Mouse (Mus musculus) bone marrow macrophage, adult 2 months (primary cell): Measurements from ENCODE around the gene Hist1h4j. TPM values are rescaled to one million over a fixed set of nuclear protein-coding genes. Genes with fewer than 3 reads are reported as not detected.

Source experiments
- H3K27ac ChIP-seq: 2 replicates; pipeline ENCODE4 v1.5.1; 2012; ENCODE audit warnings: low read depth, low read length; ENCODE audit not compliant: insufficient read depth
- H3K4me1 ChIP-seq: 2 replicates; pipeline ENCODE4 v1.6.1; 2012; ENCODE audit warnings: low read length; ENCODE audit not compliant: control insufficient read depth, insufficient read depth
- H3K4me3 ChIP-seq: 2 replicates; pipeline ENCODE4 v1.5.1; 2012; ENCODE audit warnings: mild to moderate bottlenecking, low read length, moderate library complexity; ENCODE audit not compliant: insufficient read depth
- CTCF ChIP-seq: IDR thresholded peaks from 2 replicates; pipeline ENCODE4 v1.5.1; 2012; ENCODE audit warnings: low read depth, mild to moderate bottlenecking, low read length, moderate library complexity
- POLR2A ChIP-seq: IDR thresholded peaks from 2 replicates; pipeline ENCODE4 v1.6.1; 2012; ENCODE audit warnings: mild to moderate bottlenecking, low read depth, low read length, borderline replicate concordance
- polyA plus RNA-seq: library from polyadenylated mRNA; stranded (reverse); fragments of >200 nt; gene quantifications from 2 replicates; pipeline ENCODE4 v1.2.4, GENCODE M21; 2012; ENCODE audit not compliant: missing spikeins, insufficient read depth, insufficient read length

Hist1h4j gene
- polyA plus RNA-seq, 1 experiment, result 1.8 TPM

DNA sequence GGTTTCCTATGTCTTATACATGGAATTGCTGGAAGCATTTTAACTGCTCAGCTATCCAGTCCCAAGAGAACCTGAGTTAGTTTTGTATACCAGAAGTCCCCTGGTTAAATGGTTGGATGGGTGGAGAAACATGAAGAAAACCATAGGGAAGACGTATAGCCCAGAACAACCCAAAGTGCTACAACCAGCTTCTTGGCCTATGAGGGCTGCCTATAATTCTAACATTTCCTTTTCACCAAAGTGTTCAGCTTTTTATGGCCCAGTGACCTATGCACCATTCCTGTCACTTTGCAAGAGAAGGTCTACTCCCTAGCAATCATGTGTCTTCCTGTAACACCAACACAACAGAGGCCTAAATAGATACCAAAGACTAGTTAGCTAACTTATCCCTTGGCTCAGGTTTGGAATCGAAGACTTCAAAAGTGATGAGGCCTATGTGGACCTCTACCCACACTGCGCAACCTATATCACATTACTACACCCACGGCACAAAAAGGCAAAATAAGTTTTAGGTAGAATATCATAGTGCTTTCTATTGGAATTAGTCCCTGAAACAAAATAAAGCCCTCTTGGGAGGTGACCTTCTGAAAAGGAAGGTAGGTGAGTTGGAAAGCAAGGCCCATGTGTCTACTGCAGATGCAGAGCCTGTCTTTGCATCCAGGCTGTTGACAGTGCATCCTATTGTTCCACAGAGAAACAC lies 16.3 kb upstream of the Hist1h4j start:
- TF ChIP-seq CTCF (no peak), POLR2A (no peak)
- peak overlapping the region; percentile 31 for H3K4me3 ChIP-seq
- peak overlapping the region; percentile 90 for H3K27ac ChIP-seq
- peaks cover 16% of the 10 kb centered on the region for H3K4me1 ChIP-seq

DNA sequence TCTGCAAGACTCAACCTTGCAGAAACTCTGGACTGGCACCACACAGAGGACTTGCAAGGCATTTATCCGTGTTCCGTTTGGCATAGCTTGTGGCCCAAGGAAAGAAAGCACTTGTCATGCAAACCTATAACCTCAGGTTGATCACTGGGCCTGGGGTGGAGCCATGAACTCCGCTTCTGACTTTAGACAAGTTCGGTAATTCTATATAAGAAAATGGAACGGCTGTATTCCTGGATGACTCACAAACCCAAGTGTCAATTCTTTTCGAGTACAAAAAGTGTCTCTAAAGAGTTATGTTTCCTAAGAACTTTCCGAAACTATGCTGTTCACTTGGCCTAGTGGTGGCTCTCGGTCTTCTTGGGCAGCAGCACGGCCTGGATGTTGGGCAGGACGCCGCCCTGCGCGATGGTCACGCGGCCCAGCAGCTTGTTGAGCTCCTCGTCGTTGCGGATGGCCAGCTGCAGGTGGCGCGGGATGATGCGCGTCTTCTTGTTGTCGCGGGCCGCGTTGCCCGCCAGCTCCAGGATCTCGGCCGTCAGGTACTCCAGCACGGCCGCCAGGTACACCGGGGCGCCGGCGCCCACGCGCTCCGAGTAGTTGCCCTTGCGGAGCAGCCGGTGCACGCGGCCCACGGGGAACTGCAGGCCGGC lies 13.6 kb upstream of the Hist1h4j start:
- Histone ChIP-seq H3K4me1 (peaks cover 18% of the 10 kb centered on the region), H3K4me3 (peak overlapping the region; percentile 44), H3K27ac (peak overlapping the region; percentile 91)

DNA sequence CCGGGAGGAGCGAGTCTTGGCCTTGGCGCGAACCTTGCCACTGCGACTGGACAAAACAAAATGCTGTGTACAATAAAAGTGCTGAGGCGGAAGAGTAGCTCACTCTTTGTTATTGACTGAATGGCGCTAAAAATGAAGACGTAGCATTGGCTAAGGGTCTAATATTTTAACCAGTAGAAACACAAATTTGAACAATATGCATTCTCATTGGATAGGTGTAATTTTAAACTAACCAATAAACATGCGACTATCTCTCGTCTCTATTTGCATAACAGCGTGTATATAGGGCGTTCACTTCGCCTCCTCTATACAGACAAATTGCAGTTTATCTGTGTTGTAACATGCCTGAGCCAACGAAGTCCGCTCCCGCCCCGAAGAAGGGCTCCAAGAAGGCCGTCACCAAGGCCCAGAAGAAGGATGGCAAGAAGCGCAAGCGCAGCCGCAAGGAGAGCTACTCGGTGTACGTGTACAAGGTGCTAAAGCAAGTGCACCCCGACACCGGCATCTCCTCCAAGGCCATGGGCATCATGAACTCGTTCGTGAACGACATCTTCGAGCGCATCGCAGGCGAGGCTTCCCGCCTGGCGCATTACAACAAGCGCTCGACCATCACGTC lies 13.0 kb upstream of the Hist1h4j start, which contains the start of gene Hist1h2bm:
Gene Hist1h2bm (plus strand): TSS at position 288 of the 616 bp plus-strand sequence.
- Histone ChIP-seq H3K4me1 (peaks cover 20% of the 10 kb centered on the region), H3K4me3 (peak within 1 kb of the TSS; percentile 49), H3K27ac (peak within 1 kb of the TSS; percentile 91)
- peak; percentile 35; the same call in 1 of the 2 replicates for TF ChIP-seq POLR2A

DNA sequence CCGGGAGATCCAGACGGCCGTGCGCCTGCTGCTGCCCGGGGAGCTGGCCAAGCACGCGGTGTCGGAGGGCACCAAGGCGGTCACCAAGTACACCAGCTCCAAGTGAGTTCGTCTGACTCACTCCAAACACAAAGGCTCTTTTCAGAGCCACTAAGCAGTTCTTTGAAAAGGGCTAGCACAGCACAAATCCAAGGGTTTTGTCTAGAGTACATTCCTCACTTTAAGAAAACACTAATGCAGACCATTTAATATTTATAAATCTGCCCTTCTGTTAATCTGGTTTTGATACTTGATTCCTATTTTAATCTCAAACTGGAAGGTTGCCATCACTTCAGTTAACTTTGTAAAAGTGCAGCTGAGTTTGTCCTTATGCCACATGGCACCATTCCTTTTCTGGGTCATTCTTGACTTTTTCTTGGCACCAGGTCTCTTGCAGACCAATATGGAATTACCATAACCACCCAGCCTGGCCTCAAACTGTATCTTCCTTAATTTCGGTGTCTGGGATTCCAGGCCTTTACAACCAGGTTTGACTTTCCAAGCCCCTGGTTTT lies 12.4 kb upstream of the Hist1h4j start:
- peak overlapping the region; percentile 49 for H3K4me3 ChIP-seq
- peak overlapping the region; percentile 59 for H3K27ac ChIP-seq
- no peak for TF ChIP-seq CTCF
- TF ChIP-seq POLR2A, result no peak
- H3K4me1 ChIP-seq, result peaks cover 23% of the 10 kb centered on the region

DNA sequence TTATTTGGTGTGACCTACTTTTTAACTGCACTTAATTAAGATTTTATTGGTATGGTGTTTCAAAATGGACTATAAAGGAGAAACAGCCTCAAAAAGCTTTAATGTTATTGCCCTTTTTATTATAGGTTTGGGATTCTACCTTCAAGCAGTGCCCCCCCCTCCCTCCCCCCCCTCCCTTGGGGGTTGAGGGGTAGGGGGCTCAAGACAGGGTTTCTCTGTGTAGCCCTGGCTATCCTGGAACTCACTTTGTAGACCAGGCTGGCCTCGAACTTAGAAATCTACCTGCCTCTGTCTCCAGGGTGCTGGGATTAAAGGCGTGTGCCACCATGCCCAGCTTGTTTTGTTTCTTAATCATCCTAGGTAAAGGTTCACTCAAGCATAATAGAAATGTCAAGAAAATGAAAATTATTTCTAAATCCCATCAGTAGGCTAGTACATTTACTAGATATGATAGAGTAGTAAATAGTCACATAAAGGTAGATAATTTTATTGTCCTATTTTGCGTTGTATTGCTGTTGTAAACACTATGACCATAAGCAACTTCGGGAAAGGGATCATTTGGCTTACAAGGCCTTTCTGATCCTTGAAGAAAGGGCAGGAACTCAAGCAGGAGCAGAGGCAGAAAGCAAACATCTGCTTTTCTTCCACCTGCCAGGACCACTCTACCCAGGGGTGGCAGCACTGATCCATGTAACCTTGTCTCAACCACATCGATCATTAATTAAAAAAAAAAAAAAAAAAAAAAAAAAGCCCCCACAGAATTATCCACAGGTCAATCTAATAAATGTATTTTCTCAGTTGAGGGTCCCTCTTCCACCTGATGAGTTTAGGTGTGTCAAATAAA lies 11.6 kb upstream of the Hist1h4j start:
- Histone ChIP-seq H3K27ac (no peak overlapping the region; the same call in 1 of the 2 replicates), H3K4me1 (peaks cover 23% of the 10 kb centered on the region), H3K4me3 (no peak overlapping the region)
- TF ChIP-seq CTCF (no peak), POLR2A (no peak)

DNA sequence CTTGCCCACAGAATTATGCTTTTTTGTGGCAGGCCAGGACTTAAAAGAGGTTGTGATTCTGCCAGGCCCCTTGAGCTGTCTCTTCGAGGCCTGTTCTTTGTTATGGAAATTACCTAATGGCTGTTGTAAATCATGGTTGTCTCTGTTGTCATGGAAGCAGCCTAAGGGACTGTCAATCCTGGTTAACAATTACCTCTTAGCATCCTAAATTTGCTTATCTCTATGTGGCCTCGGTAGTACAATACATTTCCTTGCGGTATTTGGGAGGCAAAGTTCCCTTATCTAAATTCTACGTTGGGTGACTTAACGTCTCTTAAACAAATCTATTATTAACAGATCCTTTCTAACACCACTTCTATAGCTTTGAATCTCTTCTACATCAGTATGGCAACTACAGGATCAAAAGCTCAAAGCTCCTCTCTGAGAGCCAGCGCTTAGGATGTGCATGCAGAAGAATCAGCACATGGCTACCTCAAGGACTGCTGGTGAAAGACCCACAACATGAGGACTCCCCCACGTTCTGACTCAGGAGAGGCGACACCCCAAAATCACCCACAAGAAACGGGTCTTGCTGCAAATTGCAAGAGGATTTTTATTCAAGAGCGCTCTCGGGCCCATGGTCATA lies 6.8 kb upstream of the Hist1h4j start:
- no peak for TF ChIP-seq POLR2A
- TF ChIP-seq CTCF, result no peak
- Histone ChIP-seq H3K4me1 (peaks cover 17% of the 10 kb centered on the region), H3K27ac (no peak overlapping the region), H3K4me3 (no peak overlapping the region)

DNA sequence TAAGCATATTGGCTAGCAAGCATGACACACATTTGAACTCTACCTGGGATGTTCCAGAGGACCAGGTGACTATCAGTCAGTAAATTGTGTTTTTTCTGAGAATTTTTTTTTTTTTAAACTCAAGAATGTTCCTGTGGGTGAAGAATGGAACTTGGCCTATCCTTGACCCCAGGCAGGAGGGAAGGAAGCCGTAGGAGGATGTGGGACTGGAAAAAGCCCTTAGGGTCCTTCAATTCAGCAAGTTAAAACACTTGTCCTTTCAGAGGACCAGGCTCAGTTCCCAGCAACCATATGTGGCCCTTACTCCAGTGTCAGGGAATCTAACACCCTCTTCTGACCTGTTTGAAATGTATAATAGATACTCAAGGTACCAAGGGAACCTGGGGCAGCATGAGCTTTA lies 5.3 kb upstream of the Hist1h4j start:
- TF ChIP-seq CTCF (no peak), POLR2A (no peak)
- Histone ChIP-seq H3K4me1 (peaks cover 17% of the 10 kb centered on the region), H3K4me3 (no peak overlapping the region), H3K27ac (no peak overlapping the region)

DNA sequence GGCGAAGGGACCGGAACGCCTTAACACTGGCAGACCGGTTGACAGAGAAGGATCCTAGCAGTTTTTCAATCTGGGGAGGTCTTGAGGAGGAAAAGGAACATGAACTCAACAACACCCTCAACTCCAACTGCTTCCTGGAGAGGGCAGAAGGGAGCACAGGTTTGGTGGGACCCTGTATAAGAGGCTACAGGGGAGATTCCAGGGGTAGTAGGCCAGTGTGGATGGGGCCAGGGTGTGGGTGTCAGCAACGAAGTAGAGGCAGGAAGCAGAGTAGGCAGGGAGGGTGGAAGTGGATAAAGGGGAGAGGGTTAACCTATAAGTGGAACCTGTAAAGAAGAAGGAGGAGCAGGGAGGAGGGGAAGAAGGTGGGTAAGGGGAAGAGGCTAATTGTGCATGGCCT lies 1.4 kb upstream of the Hist1h4j start:
- TF ChIP-seq POLR2A (no peak), CTCF (no peak)
- Histone ChIP-seq H3K4me1 (peaks cover 12% of the 10 kb centered on the region), H3K27ac (no peak overlapping the region), H3K4me3 (no peak overlapping the region)

DNA sequence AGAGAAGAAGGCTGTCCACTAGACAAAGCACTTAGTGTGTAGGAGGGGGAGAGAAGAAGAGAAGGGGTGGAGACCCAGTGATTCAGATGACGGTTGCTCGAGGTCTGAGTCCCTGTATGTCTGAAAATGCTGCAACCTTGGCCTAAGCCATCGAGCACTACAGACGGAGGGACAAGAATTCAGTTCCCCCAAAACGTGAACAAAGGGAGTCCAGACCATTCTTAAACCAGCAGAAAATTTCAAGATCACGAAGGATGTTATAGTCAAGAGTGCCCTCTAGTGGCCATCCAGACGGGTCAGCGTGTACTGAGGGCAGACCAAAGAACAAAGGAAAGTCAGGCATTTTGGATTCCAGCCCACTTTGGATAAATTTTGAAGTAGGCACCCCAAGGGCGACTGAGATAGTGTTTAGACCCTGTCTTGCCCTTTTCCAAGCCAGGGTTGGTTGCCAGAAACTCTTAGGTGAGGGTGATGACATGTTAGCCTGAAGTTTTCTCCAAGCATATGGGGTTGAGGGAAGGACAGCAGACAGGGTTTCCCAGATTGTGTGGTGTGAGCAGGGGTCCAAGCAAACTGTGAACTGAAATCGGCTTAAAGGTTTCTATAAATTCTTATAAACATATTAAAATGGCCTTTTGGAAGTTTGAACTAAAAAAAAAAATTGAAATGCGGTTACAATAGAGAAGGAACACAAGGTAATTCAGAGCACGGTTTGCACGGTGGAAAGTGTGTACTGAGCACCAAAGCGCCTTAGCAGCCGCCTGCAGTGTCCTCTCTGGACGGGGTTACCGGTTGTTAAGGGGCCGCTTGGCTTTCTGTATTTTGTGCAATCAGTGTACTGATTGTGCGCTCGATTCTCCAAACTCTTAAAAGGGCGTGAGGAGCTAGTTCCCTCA lies 606 bp upstream of the Hist1h4j start:
- peak overlapping the region; percentile 77 for H3K27ac ChIP-seq
- H3K4me1 ChIP-seq, result peaks cover 12% of the 10 kb centered on the region
- TF ChIP-seq POLR2A (no peak), CTCF (peak; percentile 61)
- H3K4me3 ChIP-seq, result peak overlapping the region; percentile 68
